Mouse (Mus musculus) intestine, embryonic 15.5 days (tissue): Measurements from ENCODE around the gene Pxylp1. TPM values are rescaled to one million over a fixed set of nuclear protein-coding genes. Genes with fewer than 3 reads are reported as not detected.

Experiments used
- ATAC-seq: fragments of 200-750 bp; cut with Nextera tagmentation; 2 replicates; pipeline ENCODE4 v1.8.0; 2017; ENCODE audit warnings: moderate TSS enrichment, moderate library complexity
- H3K27ac ChIP-seq: fragments of 300-500 bp; sonication (generic); 2 replicates; pipeline ENCODE4 v1.5.1; 2015; ENCODE audit warnings: mild to moderate bottlenecking, inconsistent platforms
- H3K27me3 ChIP-seq: fragments of 300-500 bp; sonication (generic); replicated peaks from 2 replicates; pipeline ENCODE4 v1.6.1; 2015; ENCODE audit warnings: inconsistent platforms
- H3K36me3 ChIP-seq: fragments of 300-500 bp; sonication (generic); 2 replicates; pipeline ENCODE4 v1.6.1; 2015; ENCODE audit warnings: inconsistent platforms
- H3K4me1 ChIP-seq: fragments of 300-500 bp; sonication (generic); replicated peaks from 2 replicates; pipeline ENCODE4 v1.6.1; 2015; ENCODE audit warnings: inconsistent platforms
- H3K4me2 ChIP-seq: fragments of 300-500 bp; sonication (generic); replicated peaks from 2 replicates; pipeline ENCODE4 v1.6.1; 2015; ENCODE audit warnings: mild to moderate bottlenecking, inconsistent platforms
- H3K4me3 ChIP-seq: fragments of 300-500 bp; sonication (generic); replicated peaks from 2 replicates; pipeline ENCODE4 v1.5.1; 2015; ENCODE audit warnings: inconsistent platforms
- H3K9ac ChIP-seq: fragments of 300-500 bp; sonication (generic); 2 replicates; pipeline ENCODE4 v1.6.1; 2015; ENCODE audit warnings: inconsistent platforms
- H3K9me3 ChIP-seq: fragments of 300-500 bp; sonication (generic); 2 replicates; pipeline ENCODE4 v1.6.1; 2016; ENCODE audit warnings: inconsistent platforms
- WGBS: fragments of 180-500 bp; shearing (Covaris S2); methylation state at CpG from one replicate; pipeline ENCODE4 v1.1.7; 2015; 5-methylcytosine and 5-hydroxymethylcytosine counted together
- polyA plus RNA-seq: library from polyadenylated mRNA; unstranded; fragments of >200 nt; fragmentation: Nextera tagmentation; extraction: Ambion mirVana; gene quantifications from 2 replicates; pipeline ENCODE4 v1.2.1, GENCODE M21; 2015

Pxylp1 gene
- polyA plus RNA-seq, 1 experiment from 2014 or later = 41.5 TPM

DNA sequence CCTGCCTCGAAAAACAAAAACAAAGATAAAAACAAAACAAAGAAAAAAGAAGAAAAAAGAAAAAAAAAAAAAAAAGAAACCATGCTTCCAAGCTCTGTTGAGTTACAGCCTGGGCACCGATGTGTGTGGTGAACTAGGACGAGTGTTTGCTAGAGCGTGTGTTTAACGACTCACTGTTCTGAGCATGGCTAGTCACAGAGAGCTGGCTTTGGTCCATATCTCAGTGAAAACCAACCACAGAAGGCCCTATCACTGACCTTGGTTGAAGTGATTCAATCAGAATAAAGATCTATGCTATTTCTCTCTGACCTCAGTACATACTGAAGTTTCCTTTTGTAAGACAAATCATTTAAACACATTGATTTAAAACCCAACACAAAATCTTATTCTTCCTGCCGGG lies 23.9 kb downstream of the Pxylp1 start:
- Histone ChIP-seq H3K36me3 (no peaks in the 10 kb centered on the region), H3K27ac (no peak overlapping the region), H3K4me2 (no peak overlapping the region), H3K4me1 (peaks cover 13% of the 10 kb centered on the region; the same call in 1 of the 2 replicates), H3K4me3 (no peak overlapping the region), H3K9me3 (0 out of 2 replicates have a peak, but pooled peaks cover 4% of the 10 kb centered on the region), H3K27me3 (no peaks in the 10 kb centered on the region), H3K9ac (no peak overlapping the region)
- ATAC-seq = no peak
- WGBS = 69% methylated on average over 6 of the region's 6 CpGs

DNA sequence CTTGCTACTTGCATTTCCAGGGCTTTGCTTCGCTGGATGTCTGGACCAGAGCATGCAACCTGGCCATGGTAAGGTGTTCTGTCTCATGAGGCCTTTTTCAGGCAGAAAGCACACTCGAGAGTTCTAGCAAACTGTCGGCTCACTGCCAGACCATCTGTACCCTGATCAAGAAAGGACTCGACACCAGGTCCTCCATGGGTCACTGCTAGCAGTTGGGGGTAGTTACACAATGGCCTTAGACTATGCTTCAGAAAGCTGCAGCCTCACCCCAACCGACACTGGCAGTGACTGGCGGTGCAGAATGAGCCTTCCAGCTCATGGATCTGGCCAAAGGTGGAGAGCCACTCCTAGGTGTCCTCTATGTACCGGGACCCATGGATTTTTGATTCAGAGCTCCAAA lies 25.3 kb downstream of the Pxylp1 start:
- Histone ChIP-seq H3K9ac (no peak overlapping the region), H3K9me3 (no peaks in the 10 kb centered on the region), H3K27ac (no peak overlapping the region), H3K36me3 (no peaks in the 10 kb centered on the region), H3K4me1 (peaks cover 19% of the 10 kb centered on the region), H3K4me2 (no peak overlapping the region), H3K4me3 (no peak overlapping the region), H3K27me3 (no peaks in the 10 kb centered on the region)
- 73% methylated on average over 7 of the region's 7 CpGs for WGBS
- no peak for ATAC-seq

DNA sequence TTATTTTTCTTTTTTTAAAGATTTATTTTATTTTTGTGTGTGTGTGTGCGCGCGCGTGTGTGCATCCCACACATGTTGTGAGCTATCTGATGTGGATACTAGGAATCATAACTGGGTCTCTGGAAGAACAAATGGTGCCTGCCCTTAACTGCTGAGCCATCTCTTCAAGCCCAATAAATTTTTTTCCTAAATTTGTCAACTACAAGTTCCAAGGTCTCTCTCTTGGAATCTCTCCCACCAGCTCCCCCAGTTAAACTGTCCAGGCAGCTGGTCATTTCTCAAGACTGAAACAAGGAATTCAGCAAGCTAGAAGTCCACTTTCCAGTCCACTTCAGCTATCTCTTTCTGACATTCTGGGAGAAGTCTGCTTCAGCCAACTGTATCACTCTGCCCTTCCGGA lies 26.3 kb downstream of the Pxylp1 start:
- Histone ChIP-seq H3K4me3 (no peak overlapping the region), H3K4me2 (no peak overlapping the region), H3K36me3 (no peaks in the 10 kb centered on the region), H3K9ac (no peak overlapping the region), H3K27me3 (no peaks in the 10 kb centered on the region), H3K9me3 (no peaks in the 10 kb centered on the region), H3K27ac (no peak overlapping the region), H3K4me1 (peaks cover 21% of the 10 kb centered on the region)
- 98% methylated on average over 5 of the region's 5 CpGs for WGBS
- ATAC-seq = no peak

DNA sequence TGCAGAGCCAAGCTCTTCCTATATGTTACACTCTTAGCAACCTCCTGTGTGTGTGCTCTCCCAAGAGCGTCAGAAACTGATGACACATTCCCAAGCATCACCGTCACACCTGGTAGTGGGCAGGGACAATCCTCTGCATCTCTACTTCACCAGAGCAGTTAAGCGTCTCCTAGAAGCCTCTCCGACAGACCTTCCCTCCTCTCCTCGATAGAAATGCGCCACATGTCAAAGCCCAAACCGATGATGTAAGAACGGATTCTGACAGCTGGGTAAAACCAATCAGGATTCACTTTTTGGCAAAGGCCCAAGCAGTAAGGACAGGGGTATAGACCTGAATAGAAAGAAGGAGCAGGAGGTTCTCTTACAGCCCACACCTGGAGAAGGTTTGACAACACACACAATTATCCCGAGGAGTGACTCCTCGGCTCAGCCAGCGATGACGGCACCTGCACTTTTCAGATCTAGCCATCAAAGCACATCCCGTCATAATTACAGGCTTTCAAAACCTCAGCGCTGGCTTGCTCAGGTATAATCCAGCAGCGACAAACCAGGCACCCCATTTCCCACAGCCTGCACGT lies 26.9 kb downstream of the Pxylp1 start:
- no peaks in the 10 kb centered on the region for H3K9me3 ChIP-seq
- 84% methylated on average over 16 of the region's 16 CpGs for WGBS
- H3K27ac ChIP-seq = no peak overlapping the region
- peaks cover 24% of the 10 kb centered on the region for H3K4me1 ChIP-seq
- no peak overlapping the region for H3K9ac ChIP-seq
- no peaks in the 10 kb centered on the region for H3K27me3 ChIP-seq
- H3K4me2 ChIP-seq = no peak overlapping the region
- no peaks in the 10 kb centered on the region for H3K36me3 ChIP-seq
- H3K4me3 ChIP-seq = no peak overlapping the region
- ATAC-seq = no peak

DNA sequence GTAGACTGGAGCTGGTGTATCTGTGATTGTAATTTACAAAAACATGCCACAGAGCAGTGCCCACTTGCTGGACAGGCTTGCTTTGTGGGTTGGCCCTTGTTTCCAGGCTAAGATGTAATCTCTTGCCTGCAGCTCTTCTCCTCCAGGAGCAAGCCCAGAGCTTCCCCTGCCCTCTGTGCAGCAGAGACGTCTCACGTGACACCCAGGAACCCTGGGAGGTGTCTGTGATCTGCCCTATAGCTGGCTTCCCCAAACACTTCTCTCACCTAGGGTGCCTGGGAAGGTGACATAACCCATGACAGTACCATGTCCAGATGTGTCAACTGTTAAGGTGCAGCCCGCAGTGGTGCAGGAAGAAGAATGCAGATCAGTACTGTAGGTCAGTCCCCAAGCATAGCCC lies 28.9 kb downstream of the Pxylp1 start:
- peak; percentile 22 for ATAC-seq
- H3K4me3 ChIP-seq = no peak overlapping the region
- WGBS = 53% methylated on average over 3 of the region's 3 CpGs
- no peak overlapping the region for H3K9ac ChIP-seq
- peaks cover 16% of the 10 kb centered on the region for H3K4me1 ChIP-seq
- no peaks in the 10 kb centered on the region for H3K27me3 ChIP-seq
- H3K36me3 ChIP-seq = no peaks in the 10 kb centered on the region
- H3K27ac ChIP-seq = no peak overlapping the region
- no peak overlapping the region for H3K4me2 ChIP-seq
- H3K9me3 ChIP-seq = no peaks in the 10 kb centered on the region

DNA sequence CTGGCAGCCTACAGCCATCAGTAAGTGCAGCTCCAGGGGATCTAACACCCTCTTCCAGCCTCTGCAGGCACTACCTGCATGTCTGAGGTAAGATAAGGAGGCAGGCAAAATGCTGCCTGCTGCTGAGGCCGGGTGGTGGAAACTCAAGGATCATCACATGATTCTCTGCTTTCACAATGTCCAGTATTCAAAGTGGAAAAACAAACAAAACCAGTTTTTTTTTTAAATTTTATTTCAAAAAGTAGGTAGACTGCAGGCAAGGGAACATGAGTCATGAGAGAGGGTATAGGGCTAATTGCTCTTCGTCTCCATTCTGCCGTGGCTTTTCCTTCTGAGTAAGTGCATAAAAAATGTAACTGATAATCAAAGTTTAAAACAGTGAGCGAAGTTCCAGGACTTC lies 29.6 kb downstream of the Pxylp1 start:
- no peak overlapping the region for H3K4me2 ChIP-seq
- no peaks in the 10 kb centered on the region for H3K36me3 ChIP-seq
- no peaks in the 10 kb centered on the region for H3K9me3 ChIP-seq
- H3K27me3 ChIP-seq = no peaks in the 10 kb centered on the region
- H3K9ac ChIP-seq = no peak overlapping the region
- WGBS = 39% methylated on average over 4 of the region's 4 CpGs
- peaks cover 16% of the 10 kb centered on the region for H3K4me1 ChIP-seq
- ATAC-seq = peak; percentile 78
- H3K27ac ChIP-seq = peak overlapping the region; percentile 41
- H3K4me3 ChIP-seq = no peak overlapping the region

DNA sequence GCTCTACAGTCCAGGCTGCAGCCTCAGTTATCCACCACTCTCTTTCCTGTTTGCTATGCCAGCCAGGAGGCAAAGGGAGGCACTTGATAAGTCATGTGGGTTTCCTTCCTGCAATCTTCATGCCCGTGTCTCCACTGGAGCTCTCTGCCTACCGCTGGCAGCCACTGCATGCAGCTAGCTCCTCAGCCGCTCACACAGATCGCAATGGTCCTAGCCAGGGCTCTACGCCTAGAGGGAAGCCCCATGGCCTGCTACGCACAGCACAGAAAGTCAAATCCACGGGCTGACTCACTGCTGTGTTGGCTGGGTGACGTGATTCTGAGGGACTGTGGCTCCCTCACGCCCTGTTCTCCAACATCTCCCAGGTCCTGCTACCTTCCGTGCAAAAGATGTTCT lies 31.4 kb downstream of the Pxylp1 start:
- 0 out of 2 replicates have a peak overlapping the region, but pooled peaks have one; percentile 20 for H3K4me2 ChIP-seq
- no peaks in the 10 kb centered on the region for H3K27me3 ChIP-seq
- peaks cover 16% of the 10 kb centered on the region for H3K4me1 ChIP-seq
- no peaks in the 10 kb centered on the region for H3K36me3 ChIP-seq
- peak overlapping the region; percentile 84 for H3K27ac ChIP-seq
- H3K4me3 ChIP-seq = no peak overlapping the region
- ATAC-seq = peak; percentile 41; the same call in 1 of the 2 replicates
- no peak overlapping the region for H3K9ac ChIP-seq
- no peaks in the 10 kb centered on the region for H3K9me3 ChIP-seq
- 66% methylated on average over 10 of the region's 10 CpGs for WGBS

DNA sequence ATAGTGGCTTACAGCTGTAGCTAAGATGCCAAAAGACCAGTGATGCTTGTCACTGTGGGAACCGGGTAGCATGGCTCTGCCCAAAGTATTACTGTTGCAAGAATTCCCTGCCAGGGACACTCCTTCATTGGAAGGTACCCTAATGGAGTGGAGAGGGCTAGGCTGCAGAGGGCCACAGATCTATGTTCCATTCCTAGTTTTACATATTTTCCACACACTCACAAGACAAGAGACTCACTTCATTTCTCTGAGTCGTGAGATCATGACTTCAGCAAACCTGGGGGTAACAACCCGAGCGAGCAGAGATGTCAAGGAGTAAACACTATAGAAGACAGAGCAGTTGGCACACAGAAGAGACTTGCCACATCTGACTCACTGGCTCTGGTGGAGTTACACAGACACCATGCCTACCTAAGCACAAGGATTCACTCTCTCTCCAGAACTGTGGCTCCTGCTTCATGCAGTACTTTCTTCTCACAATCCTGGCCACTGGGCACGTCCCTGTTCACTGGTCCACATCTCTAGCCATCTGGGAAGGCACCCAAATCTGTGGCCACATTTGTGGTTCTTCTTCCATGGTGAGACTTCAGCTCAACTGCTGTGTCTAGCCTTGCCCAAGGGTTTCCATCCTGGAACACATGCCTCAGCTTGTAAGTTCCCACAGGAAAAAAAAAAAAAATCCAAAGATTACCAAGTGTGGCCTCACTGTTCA lies 31.9 kb downstream of the Pxylp1 start:
- Histone ChIP-seq H3K36me3 (no peaks in the 10 kb centered on the region), H3K4me3 (no peak overlapping the region), H3K9me3 (no peaks in the 10 kb centered on the region), H3K27ac (peak overlapping the region; percentile 84), H3K27me3 (no peaks in the 10 kb centered on the region), H3K4me1 (peaks cover 16% of the 10 kb centered on the region), H3K9ac (no peak overlapping the region), H3K4me2 (no peak overlapping the region)
- no peak for ATAC-seq
- WGBS = 77% methylated on average over 5 of the region's 5 CpGs

DNA sequence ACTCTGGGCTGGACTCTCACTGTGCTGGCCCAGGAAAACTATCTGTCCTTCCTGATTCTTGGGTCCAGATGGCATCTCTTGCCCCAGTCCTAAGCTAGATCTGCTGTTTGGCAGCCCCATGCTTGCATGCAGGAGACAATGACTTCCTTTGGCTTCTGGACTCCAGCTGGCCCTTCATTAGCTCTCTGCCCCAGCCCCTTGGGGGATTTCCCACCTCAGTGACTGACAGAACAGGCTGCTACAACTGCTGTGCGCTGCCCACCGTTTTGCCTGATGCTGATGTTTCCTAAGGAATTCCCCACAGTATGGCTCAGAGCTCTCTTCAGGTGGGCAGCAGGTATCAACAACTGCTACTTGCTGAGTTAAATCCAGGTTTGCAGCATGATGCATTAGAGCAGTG lies 33.4 kb downstream of the Pxylp1 start:
- H3K4me3 ChIP-seq = no peak overlapping the region
- H3K9me3 ChIP-seq = no peaks in the 10 kb centered on the region
- ATAC-seq = no peak
- H3K36me3 ChIP-seq = no peaks in the 10 kb centered on the region
- 65% methylated on average over 2 of the region's 2 CpGs for WGBS
- peaks cover 16% of the 10 kb centered on the region for H3K4me1 ChIP-seq
- no peak overlapping the region for H3K27ac ChIP-seq
- H3K9ac ChIP-seq = no peak overlapping the region
- H3K4me2 ChIP-seq = no peak overlapping the region
- no peaks in the 10 kb centered on the region for H3K27me3 ChIP-seq

DNA sequence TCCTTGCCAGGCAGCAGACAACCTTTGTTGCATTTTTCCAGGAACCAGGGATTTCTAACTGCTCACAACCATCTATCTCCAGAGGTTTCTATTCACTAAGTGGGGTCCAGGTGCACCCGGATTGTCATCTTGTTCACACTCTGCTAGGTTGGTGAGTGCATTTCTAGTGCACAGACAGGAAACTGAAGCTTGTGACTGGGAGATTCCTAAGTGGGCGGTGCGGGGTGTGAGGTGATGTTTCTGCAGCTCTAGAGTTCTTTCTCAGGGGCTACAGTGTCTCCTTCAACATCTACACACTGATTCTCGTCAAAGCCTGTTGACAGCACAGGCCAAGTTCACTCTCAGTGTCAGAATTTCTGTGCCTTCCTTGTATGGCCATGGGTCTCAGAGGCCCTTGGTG lies 34.6 kb downstream of the Pxylp1 start:
- no peak overlapping the region for H3K4me3 ChIP-seq

DNA sequence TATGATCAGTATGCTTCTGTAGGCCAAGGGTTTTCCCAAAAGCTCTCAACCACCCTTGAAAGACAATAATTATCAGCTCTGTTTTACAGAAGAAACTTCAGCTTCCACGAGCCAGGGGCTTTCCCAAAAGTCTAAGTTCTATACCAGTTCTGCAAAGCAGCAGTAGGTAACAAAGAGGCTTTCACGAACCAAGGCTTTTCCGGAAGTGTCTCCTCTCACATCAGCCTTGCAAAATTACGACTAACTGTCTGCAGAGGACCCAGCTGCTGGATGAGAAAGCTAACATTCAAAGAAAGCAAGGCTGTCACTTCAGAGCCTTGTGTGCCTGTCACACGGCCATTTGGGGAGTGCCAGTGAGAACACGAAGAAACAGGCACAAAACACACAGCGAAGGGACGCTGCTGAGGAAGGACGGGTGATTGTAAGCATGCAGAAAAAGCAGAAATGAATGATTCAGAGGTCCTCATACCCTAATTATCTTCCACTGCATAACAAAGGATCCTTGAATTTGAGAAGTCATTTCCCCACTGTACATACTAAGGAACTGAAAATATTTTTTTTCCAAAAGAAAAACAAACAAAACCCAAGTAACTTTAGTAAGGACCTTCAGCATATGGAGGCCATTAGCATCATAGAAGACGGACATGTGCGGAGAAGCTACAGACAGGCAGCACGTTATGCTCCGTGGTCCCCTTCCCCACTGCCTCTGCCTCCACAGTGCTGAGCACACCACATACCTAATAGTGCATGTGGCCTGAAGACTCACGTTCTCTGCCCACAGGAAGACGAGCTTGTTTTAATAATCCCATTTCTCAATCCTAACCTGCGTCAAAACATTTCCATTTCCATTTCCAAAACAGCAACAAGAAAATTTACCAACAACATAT lies 38.9 kb downstream of the Pxylp1 start:
- Histone ChIP-seq H3K27me3 (no peaks in the 10 kb centered on the region), H3K36me3 (no peaks in the 10 kb centered on the region), H3K4me3 (no peak overlapping the region), H3K4me1 (peaks cover 12% of the 10 kb centered on the region), H3K4me2 (no peak overlapping the region), H3K9ac (no peak overlapping the region), H3K27ac (no peak overlapping the region), H3K9me3 (no peaks in the 10 kb centered on the region)
- no peak for ATAC-seq
- 78% methylated on average over 16 of the region's 16 CpGs for WGBS

More for the DNA sequence above, 34.6 kb downstream of the Pxylp1 start:
- no peak overlapping the region for H3K9ac ChIP-seq
- WGBS = 74% methylated on average over 4 of the region's 4 CpGs
- no peak overlapping the region for H3K4me2 ChIP-seq
- no peak overlapping the region for H3K27ac ChIP-seq
- no peaks in the 10 kb centered on the region for H3K36me3 ChIP-seq
- peaks cover 11% of the 10 kb centered on the region for H3K4me1 ChIP-seq
- no peaks in the 10 kb centered on the region for H3K9me3 ChIP-seq
- H3K27me3 ChIP-seq = no peaks in the 10 kb centered on the region
- ATAC-seq = no peak

DNA sequence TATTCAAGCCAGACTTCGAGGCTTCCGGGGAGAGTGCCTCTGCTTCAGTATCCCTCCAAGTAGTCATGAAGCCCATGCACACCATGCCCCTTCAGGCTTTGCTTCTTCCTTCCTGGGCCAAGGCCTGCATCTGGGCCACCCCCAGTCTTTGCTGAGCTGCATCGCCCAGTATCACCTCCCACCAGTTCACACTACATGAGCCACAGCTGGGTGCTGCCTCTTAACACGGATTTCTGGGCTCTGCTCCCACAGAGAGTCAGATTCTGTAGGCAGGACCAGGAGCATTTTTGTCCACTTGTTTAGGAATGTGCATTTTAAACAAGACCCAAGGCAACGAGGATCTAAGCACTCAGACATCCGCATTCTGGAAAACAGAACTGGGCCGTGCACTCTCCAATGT lies 40.8 kb downstream of the Pxylp1 start:
- peak; percentile 62 for ATAC-seq
- no peak overlapping the region for H3K9ac ChIP-seq
- H3K4me1 ChIP-seq = peaks cover 12% of the 10 kb centered on the region
- H3K27me3 ChIP-seq = no peaks in the 10 kb centered on the region
- no peak overlapping the region for H3K4me3 ChIP-seq
- H3K36me3 ChIP-seq = no peaks in the 10 kb centered on the region
- no peaks in the 10 kb centered on the region for H3K9me3 ChIP-seq
- WGBS = 41% methylated on average over 7 of the region's 7 CpGs
- H3K27ac ChIP-seq = peak overlapping the region; percentile 57
- no peak overlapping the region for H3K4me2 ChIP-seq
